Mouse (Mus musculus): ENCODE measurements around the gene Txndc5. TPM values are rescaled to one million over a fixed set of nuclear protein-coding genes. Genes with fewer than 3 reads are reported as not detected.

Gene Txndc5
- polyA plus RNA-seq, 2 experiments = 212 to 345 TPM

- Histone ChIP-seq H3K36me3 (ENCODE audit: control insufficient read depth, insufficient read depth, low read length) (peaks cover 79% of the 10 kb centered on the region), H3K4me2 (replicated peaks; ENCODE audit: low read depth, low read length, severe bottlenecking) (no peak overlapping the region)
Measured at GRCm38 (mm10) chr13:38520299-38520698, 8.3 kb downstream of the Txndc5 start.

GRCm38 (mm10) chr13:38516582-38516981 is 12.0 kb downstream of the Txndc5 start:
- Histone ChIP-seq H3K36me3 (ENCODE audit: control insufficient read depth, insufficient read depth, low read length) (peaks cover 94% of the 10 kb centered on the region), H3K27me3 (ENCODE audit: control insufficient read depth, insufficient read depth, low read length) (no peaks in the 10 kb centered on the region), H3K27ac (replicated peaks; ENCODE audit: low read depth, low read length) (no peak overlapping the region), H3K9ac (ENCODE audit: low read depth, low read length, severe bottlenecking) (no peak overlapping the region), H3K4me3 (replicated peaks; ENCODE audit: low read length) (no peak overlapping the region), H3K9me3 (ENCODE audit: control insufficient read depth, low read length) (no peaks in the 10 kb centered on the region), H3K4me1 (ENCODE audit: control insufficient read depth, insufficient read depth, low read length) (no peaks in the 10 kb centered on the region), H3K4me2 (replicated peaks; ENCODE audit: low read depth, low read length, severe bottlenecking) (no peak overlapping the region)
- TF ChIP-seq POLR2A (IDR thresholded peaks at IDR 0.05; ENCODE audit: borderline replicate concordance, extremely low read depth, insufficient read depth, insufficient read length) = no peak
- DNase-seq (ENCODE audit: low spot score) (no peak), ATAC-seq (ENCODE audit: low FRiP score, low read depth) (no peak)
- WGBS = 89% methylated on average over 11 of the region's 11 CpGs

More at GRCm38 (mm10) chr13:38520299-38520698, 8.3 kb downstream of the Txndc5 start:
- H3K9ac ChIP-seq (ENCODE audit: low read depth, low read length, severe bottlenecking) = no peak overlapping the region
- H3K27ac ChIP-seq (replicated peaks; ENCODE audit: low read depth, low read length) = no peak overlapping the region
- no peak for TF ChIP-seq POLR2A (IDR thresholded peaks at IDR 0.05; ENCODE audit: borderline replicate concordance, extremely low read depth, insufficient read depth, insufficient read length)
- no peaks in the 10 kb centered on the region for H3K9me3 ChIP-seq (ENCODE audit: control insufficient read depth, low read length)
- no peaks in the 10 kb centered on the region for H3K27me3 ChIP-seq (ENCODE audit: control insufficient read depth, insufficient read depth, low read length)
- DNase-seq (ENCODE audit: low spot score) (no peak), ATAC-seq (ENCODE audit: low FRiP score, low read depth) (no peak)
- H3K4me3 ChIP-seq (replicated peaks; ENCODE audit: low read length) = no peak overlapping the region
- WGBS = 91% methylated on average over 11 of the region's 11 CpGs
- peaks cover 4% of the 10 kb centered on the region; the same call in 1 of the 2 replicates for H3K4me1 ChIP-seq (ENCODE audit: control insufficient read depth, insufficient read depth, low read length)

GRCm38 (mm10) chr13:38515845-38516244 is 12.8 kb downstream of the Txndc5 start:
- Histone ChIP-seq H3K4me1 (ENCODE audit: control insufficient read depth, insufficient read depth, low read length) (no peaks in the 10 kb centered on the region), H3K4me3 (replicated peaks; ENCODE audit: low read length) (no peak overlapping the region), H3K4me2 (replicated peaks; ENCODE audit: low read depth, low read length, severe bottlenecking) (no peak overlapping the region), H3K9ac (ENCODE audit: low read depth, low read length, severe bottlenecking) (no peak overlapping the region), H3K27me3 (ENCODE audit: control insufficient read depth, insufficient read depth, low read length) (no peaks in the 10 kb centered on the region), H3K9me3 (ENCODE audit: control insufficient read depth, low read length) (no peaks in the 10 kb centered on the region), H3K27ac (replicated peaks; ENCODE audit: low read depth, low read length) (no peak overlapping the region), H3K36me3 (ENCODE audit: control insufficient read depth, insufficient read depth, low read length) (peaks cover 87% of the 10 kb centered on the region)
- 78% methylated on average over 3 of the region's 3 CpGs for WGBS
- no peak for TF ChIP-seq POLR2A (IDR thresholded peaks at IDR 0.05; ENCODE audit: borderline replicate concordance, extremely low read depth, insufficient read depth, insufficient read length)
- ATAC-seq (ENCODE audit: low FRiP score, low read depth) = no peak
- DNase-seq (ENCODE audit: low spot score) = no peak

- no peaks in the 10 kb centered on the region for H3K9me3 ChIP-seq (ENCODE audit: control insufficient read depth, low read length)
- DNase-seq (ENCODE audit: low spot score) (no peak), ATAC-seq (ENCODE audit: low FRiP score, low read depth) (no peak)
- no peaks in the 10 kb centered on the region for H3K4me1 ChIP-seq (ENCODE audit: control insufficient read depth, insufficient read depth, low read length)
- H3K4me3 ChIP-seq (replicated peaks; ENCODE audit: low read length) = no peak overlapping the region
- H3K9ac ChIP-seq (ENCODE audit: low read depth, low read length, severe bottlenecking) = no peak overlapping the region
- H3K27me3 ChIP-seq (ENCODE audit: control insufficient read depth, insufficient read depth, low read length) = no peaks in the 10 kb centered on the region
- WGBS = 86% methylated on average over 2 of the region's 2 CpGs
- H3K4me2 ChIP-seq (replicated peaks; ENCODE audit: low read depth, low read length, severe bottlenecking) = no peak overlapping the region
- peaks cover 85% of the 10 kb centered on the region for H3K36me3 ChIP-seq (ENCODE audit: control insufficient read depth, insufficient read depth, low read length)
- H3K27ac ChIP-seq (replicated peaks; ENCODE audit: low read depth, low read length) = no peak overlapping the region
- no peak for TF ChIP-seq POLR2A (IDR thresholded peaks at IDR 0.05; ENCODE audit: borderline replicate concordance, extremely low read depth, insufficient read depth, insufficient read length)
Measured at GRCm38 (mm10) chr13:38515431-38515830, 13.2 kb downstream of the Txndc5 start.

- WGBS = 94% methylated on average over 7 of the region's 7 CpGs
- no peak for TF ChIP-seq POLR2A (IDR thresholded peaks at IDR 0.05; ENCODE audit: borderline replicate concordance, extremely low read depth, insufficient read depth, insufficient read length)
- peaks cover 86% of the 10 kb centered on the region for H3K36me3 ChIP-seq (ENCODE audit: control insufficient read depth, insufficient read depth, low read length)
- ATAC-seq (ENCODE audit: low FRiP score, low read depth) (no peak), DNase-seq (ENCODE audit: low spot score) (no peak)
- H3K27me3 ChIP-seq (ENCODE audit: control insufficient read depth, insufficient read depth, low read length) = no peaks in the 10 kb centered on the region
- H3K4me3 ChIP-seq (replicated peaks; ENCODE audit: low read length) = no peak overlapping the region
- H3K9ac ChIP-seq (ENCODE audit: low read depth, low read length, severe bottlenecking) = no peak overlapping the region
- H3K4me2 ChIP-seq (replicated peaks; ENCODE audit: low read depth, low read length, severe bottlenecking) = no peak overlapping the region
- H3K4me1 ChIP-seq (ENCODE audit: control insufficient read depth, insufficient read depth, low read length) = no peaks in the 10 kb centered on the region
- no peak overlapping the region for H3K27ac ChIP-seq (replicated peaks; ENCODE audit: low read depth, low read length)
- H3K9me3 ChIP-seq (ENCODE audit: control insufficient read depth, low read length) = no peaks in the 10 kb centered on the region
Measured at GRCm38 (mm10) chr13:38513921-38514320, 14.7 kb downstream of the Txndc5 start.

- Histone ChIP-seq H3K27me3 (ENCODE audit: control insufficient read depth, insufficient read depth, low read length) (no peaks in the 10 kb centered on the region), H3K27ac (replicated peaks; ENCODE audit: low read depth, low read length) (no peak overlapping the region), H3K9me3 (ENCODE audit: control insufficient read depth, low read length) (no peaks in the 10 kb centered on the region), H3K9ac (ENCODE audit: low read depth, low read length, severe bottlenecking) (no peak overlapping the region), H3K4me3 (replicated peaks; ENCODE audit: low read length) (no peak overlapping the region), H3K36me3 (ENCODE audit: control insufficient read depth, insufficient read depth, low read length) (peaks cover 85% of the 10 kb centered on the region), H3K4me2 (replicated peaks; ENCODE audit: low read depth, low read length, severe bottlenecking) (no peak overlapping the region), H3K4me1 (ENCODE audit: control insufficient read depth, insufficient read depth, low read length) (no peaks in the 10 kb centered on the region)
- no peak for TF ChIP-seq POLR2A (IDR thresholded peaks at IDR 0.05; ENCODE audit: borderline replicate concordance, extremely low read depth, insufficient read depth, insufficient read length)
- ATAC-seq (ENCODE audit: low FRiP score, low read depth) (no peak), DNase-seq (ENCODE audit: low spot score) (no peak)
- 88% methylated on average over 10 of the region's 10 CpGs for WGBS
Measured at GRCm38 (mm10) chr13:38511979-38512378, 16.6 kb downstream of the Txndc5 start.
